ENCODE assay signal across 19 mouse cellular contexts in genomic region chr3:101036001-101036400, GRCm38 (mm10). TPM values are rescaled to one million over a fixed set of nuclear protein-coding genes. Genes with fewer than 3 reads are reported as not detected.
"Had no signal": no experiment of that assay in that cellular context is flagged by ENCODE, and none has a peak within 500 bp of the region (broad histone marks: within the 10 kb centered on the region; RNA-seq: fewer than 3 reads in every experiment).

No protein-coding gene starts in this region.

- H3K27me3 ChIP-seq: neural tube, embryonic 12.5 days; neural tube, embryonic 13.5 days; neural tube, embryonic 15.5 days; stomach, embryonic 15.5 days had no signal

- DNase-seq: retina, postnatal 1 day; right cerebral cortex, adult 18-20 months; right cerebral cortex, postnatal 14 days; right cerebral cortex, postnatal 25 days; right cerebral cortex, postnatal 4 days; spleen, adult 18-20 months; thymus, adult 18-20 months; thymus, adult 2 months; thymus, postnatal 14 days; thymus, postnatal 25 days; thymus, postnatal 36 days; thymus, postnatal 4 days had no signal

- H3K4me2 ChIP-seq: neural tube, embryonic 12.5 days; neural tube, embryonic 13.5 days; neural tube, embryonic 15.5 days; stomach, embryonic 15.5 days had no signal

- H3K9ac ChIP-seq: neural tube, embryonic 12.5 days; neural tube, embryonic 13.5 days; neural tube, embryonic 15.5 days; stomach, embryonic 15.5 days had no signal

- H3K4me1 ChIP-seq: neural tube, embryonic 12.5 days; neural tube, embryonic 13.5 days; neural tube, embryonic 15.5 days; stomach, embryonic 15.5 days had no signal

- H3K36me3 ChIP-seq: neural tube, embryonic 12.5 days; neural tube, embryonic 13.5 days; neural tube, embryonic 15.5 days had no signal

- H3K27ac ChIP-seq: neural tube, embryonic 12.5 days; neural tube, embryonic 13.5 days; neural tube, embryonic 15.5 days; stomach, embryonic 15.5 days; stomach, postnatal 0 days had no signal

- H3K9me3 ChIP-seq: neural tube, embryonic 12.5 days; neural tube, embryonic 13.5 days; neural tube, embryonic 15.5 days; stomach, embryonic 15.5 days had no signal

- H3K4me3 ChIP-seq: neural tube, embryonic 12.5 days; neural tube, embryonic 13.5 days; neural tube, embryonic 15.5 days; stomach, embryonic 15.5 days had no signal

RNA-seq across cellular contexts. Expression of gene Cd101, which starts 6.6 kb away (rescaled TPM):
- polyA plus RNA-seq: neural tube, embryonic 15.5 days; stomach, embryonic 14.5 days; testis, adult 2 months had no signal
